Mouse (Mus musculus): Measurements from ENCODE around the gene Btbd35f14. TPM values are rescaled to one million over a fixed set of nuclear protein-coding genes. Genes with fewer than 3 reads are reported as not detected.

The Btbd35f14 gene
- polyA plus RNA-seq (2012; rRNA removed): not detected in 2 replicates

DNA sequence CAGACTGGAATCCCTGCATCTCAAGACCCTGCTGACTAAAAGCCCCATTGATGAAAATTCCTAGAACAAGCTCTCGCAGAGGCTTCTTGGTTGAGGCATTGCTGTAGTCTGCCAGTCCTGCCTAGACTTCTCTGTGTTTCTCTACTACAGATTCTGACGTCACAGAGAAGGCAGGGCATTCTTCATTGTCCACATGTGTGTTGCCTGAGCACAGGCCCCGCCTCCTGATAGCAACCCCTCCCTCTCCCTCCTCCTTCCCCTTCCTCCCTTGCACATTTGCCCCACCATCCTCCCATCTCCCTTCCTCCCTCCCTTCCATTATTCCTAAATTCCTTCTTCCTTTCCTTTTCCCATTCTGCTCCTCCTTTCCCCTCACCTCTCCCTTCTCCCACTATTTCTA is at the start of gene Btbd35f14:
Btbd35f14 (minus strand) TSS at position 101 of the 400 bp plus-strand sequence.

DNA sequence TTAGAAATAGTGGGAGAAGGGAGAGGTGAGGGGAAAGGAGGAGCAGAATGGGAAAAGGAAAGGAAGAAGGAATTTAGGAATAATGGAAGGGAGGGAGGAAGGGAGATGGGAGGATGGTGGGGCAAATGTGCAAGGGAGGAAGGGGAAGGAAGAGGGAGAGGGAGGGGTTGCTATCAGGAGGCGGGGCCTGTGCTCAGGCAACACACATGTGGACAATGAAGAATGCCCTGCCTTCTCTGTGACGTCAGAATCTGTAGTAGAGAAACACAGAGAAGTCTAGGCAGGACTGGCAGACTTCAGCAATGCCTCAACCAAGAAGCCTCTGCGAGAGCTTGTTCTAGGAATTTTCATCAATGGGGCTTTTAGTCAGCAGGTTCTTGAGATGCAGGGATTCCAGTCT is 45.3 kb downstream of the Btbd35f14 start, which contains the start of gene Btbd35f13:
Btbd35f13 (plus strand) TSS at position 301 of the 400 bp plus-strand sequence.

Other genes starting within 250 kb of the Btbd35f14 start
- gene Btbd35f15, start 125.0 kb downstream of the Btbd35f14 start, polyA plus RNA-seq (2012; rRNA removed): not detected in 2 replicates
- gene Btbd35f13, start 45.2 kb downstream of the Btbd35f14 start, polyA plus RNA-seq (2012; rRNA removed): not detected in 2 replicates

Measured in liver, embryonic 18 days (tissue).